ENCODE assay signal across 13 mouse cellular contexts in the genomic region with DNA sequence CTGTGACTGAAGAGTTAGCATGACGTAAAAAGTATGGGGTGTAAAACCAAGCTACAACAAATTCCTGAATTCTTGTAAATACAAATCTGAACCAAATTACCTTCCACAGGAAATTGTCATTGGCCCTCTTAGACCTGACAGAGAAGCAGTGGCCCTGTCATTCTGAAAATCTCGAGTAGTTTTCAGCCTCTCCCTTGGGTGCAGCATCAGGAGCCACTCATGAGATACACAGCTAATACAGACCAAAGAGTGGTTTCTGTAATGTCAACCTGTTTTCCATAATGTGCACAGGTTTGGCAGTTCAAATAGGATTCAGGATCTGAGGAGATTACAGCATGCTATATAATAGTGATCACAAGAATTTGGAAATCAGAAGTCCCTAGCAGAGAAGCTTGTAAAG.
"Had no signal": no experiment of that assay in that cellular context is flagged by ENCODE, and none has a peak within 500 bp of the region (broad histone marks: within the 10 kb centered on the region; RNA-seq: fewer than 3 reads in every experiment).

No protein-coding gene starts in this region.

- DNase-seq: lung, adult 2 months; lung, postnatal 4 days; right cerebral cortex, postnatal 14 days; thymus, adult 2 months; thymus, postnatal 25 days had no signal

- ATAC-seq: lung, postnatal 0 days; midbrain, embryonic 13.5 days; midbrain, embryonic 15.5 days had no signal

- H3K27me3 ChIP-seq: lung, embryonic 15.5 days; midbrain, embryonic 13.5 days; midbrain, embryonic 15.5 days; neural tube, embryonic 12.5 days; stomach, embryonic 15.5 days had no signal

- H3K9me3 ChIP-seq: lung, embryonic 15.5 days; midbrain, embryonic 13.5 days; midbrain, embryonic 15.5 days; neural tube, embryonic 12.5 days; stomach, embryonic 15.5 days had no signal

- H3K4me3 ChIP-seq: lung, embryonic 15.5 days; midbrain, embryonic 10.5 days; midbrain, embryonic 13.5 days; midbrain, embryonic 15.5 days; neural tube, embryonic 12.5 days; stomach, embryonic 15.5 days had no signal

- H3K27ac ChIP-seq: lung, embryonic 15.5 days; midbrain, embryonic 10.5 days; midbrain, embryonic 13.5 days; midbrain, embryonic 15.5 days; neural tube, embryonic 12.5 days; stomach, embryonic 15.5 days; stomach, postnatal 0 days had no signal

- H3K9ac ChIP-seq: lung, embryonic 15.5 days; midbrain, embryonic 13.5 days; midbrain, embryonic 15.5 days; neural tube, embryonic 12.5 days; stomach, embryonic 15.5 days had no signal

- H3K4me2 ChIP-seq: lung, embryonic 15.5 days; midbrain, embryonic 13.5 days; midbrain, embryonic 15.5 days; neural tube, embryonic 12.5 days; stomach, embryonic 15.5 days had no signal

- H3K4me1 ChIP-seq: lung, embryonic 15.5 days; midbrain, embryonic 10.5 days; midbrain, embryonic 13.5 days; midbrain, embryonic 15.5 days; neural tube, embryonic 12.5 days; stomach, embryonic 15.5 days had no signal

- H3K36me3 ChIP-seq: lung, embryonic 15.5 days; midbrain, embryonic 10.5 days; midbrain, embryonic 13.5 days; midbrain, embryonic 15.5 days; neural tube, embryonic 12.5 days; stomach, embryonic 15.5 days had no signal
